Mouse (Mus musculus) intestine, embryonic 15.5 days (tissue): ENCODE measurements at regions not wholly inside any gene's neighbourhood (a gene's known extent, or its start where the extent isn't known, plus 50 kb on each side); places are given as distances from the start of the nearest gene placed in this dataset.
"Not testable (repeated sequence)": the region's sequence is repeated elsewhere in the genome, so short reads cannot be mapped to it uniquely, and the experiment has no call there.

ENCODE experiments used
- ATAC-seq: fragments of 200-750 bp; cut with Nextera tagmentation; 2 replicates; pipeline ENCODE4 v1.8.0; 2017; ENCODE audit warnings: moderate TSS enrichment, moderate library complexity
- H3K27ac ChIP-seq: fragments of 300-500 bp; sonication (generic); 2 replicates; pipeline ENCODE4 v1.5.1; 2015; ENCODE audit warnings: mild to moderate bottlenecking, inconsistent platforms
- H3K27me3 ChIP-seq: fragments of 300-500 bp; sonication (generic); replicated peaks from 2 replicates; pipeline ENCODE4 v1.6.1; 2015; ENCODE audit warnings: inconsistent platforms
- H3K36me3 ChIP-seq: fragments of 300-500 bp; sonication (generic); 2 replicates; pipeline ENCODE4 v1.6.1; 2015; ENCODE audit warnings: inconsistent platforms
- H3K4me1 ChIP-seq: fragments of 300-500 bp; sonication (generic); replicated peaks from 2 replicates; pipeline ENCODE4 v1.6.1; 2015; ENCODE audit warnings: inconsistent platforms
- H3K4me2 ChIP-seq: fragments of 300-500 bp; sonication (generic); replicated peaks from 2 replicates; pipeline ENCODE4 v1.6.1; 2015; ENCODE audit warnings: mild to moderate bottlenecking, inconsistent platforms
- H3K4me3 ChIP-seq: fragments of 300-500 bp; sonication (generic); replicated peaks from 2 replicates; pipeline ENCODE4 v1.5.1; 2015; ENCODE audit warnings: inconsistent platforms
- H3K9ac ChIP-seq: fragments of 300-500 bp; sonication (generic); 2 replicates; pipeline ENCODE4 v1.6.1; 2015; ENCODE audit warnings: inconsistent platforms
- H3K9me3 ChIP-seq: fragments of 300-500 bp; sonication (generic); 2 replicates; pipeline ENCODE4 v1.6.1; 2016; ENCODE audit warnings: inconsistent platforms
- WGBS: fragments of 180-500 bp; shearing (Covaris S2); methylation state at CpG from one replicate; pipeline ENCODE4 v1.1.7; 2015; 5-methylcytosine and 5-hydroxymethylcytosine counted together

GRCm38 (mm10) chr15:53984006-53984405 lies 99.3 kb downstream of the Gm7489 start:
- H3K27me3 ChIP-seq, H3K27ac ChIP-seq, H3K9me3 ChIP-seq, H3K4me2 ChIP-seq, H3K36me3 ChIP-seq, H3K9ac ChIP-seq, ATAC-seq, H3K4me1 ChIP-seq, H3K4me3 ChIP-seq: not testable (repeated sequence)
- WGBS, result 89% methylated on average over 15 of the region's 15 CpGs

DNA sequence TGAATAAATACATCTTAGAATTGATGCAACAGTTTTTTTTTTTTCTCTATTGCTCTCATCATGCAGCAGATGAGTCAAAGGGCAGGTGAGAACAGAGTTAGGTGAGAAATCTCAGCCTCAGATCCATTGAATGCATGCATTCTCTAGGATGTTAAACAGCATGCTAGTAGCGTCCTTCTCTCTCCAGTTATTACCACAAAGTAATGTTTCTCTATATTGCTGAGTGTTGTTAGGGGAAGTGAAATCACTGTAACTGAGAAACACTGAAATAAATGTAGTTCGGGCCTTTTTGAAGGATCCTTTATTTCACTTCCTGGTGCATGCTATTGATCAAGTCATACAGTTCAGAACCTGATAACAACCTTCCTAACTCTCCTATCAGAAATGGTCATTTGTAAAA lies 105.2 kb downstream of the Gm7489 start:
- no peaks in the 10 kb centered on the region for H3K9me3 ChIP-seq
- no peak overlapping the region for H3K4me2 ChIP-seq
- no peak overlapping the region for H3K9ac ChIP-seq
- WGBS, result 75% methylated on average over 2 of the region's 2 CpGs
- no peak overlapping the region for H3K27ac ChIP-seq
- no peak for ATAC-seq
- H3K27me3 ChIP-seq, result no peaks in the 10 kb centered on the region
- no peaks in the 10 kb centered on the region for H3K36me3 ChIP-seq
- no peak overlapping the region for H3K4me3 ChIP-seq
- H3K4me1 ChIP-seq, result no peaks in the 10 kb centered on the region

DNA sequence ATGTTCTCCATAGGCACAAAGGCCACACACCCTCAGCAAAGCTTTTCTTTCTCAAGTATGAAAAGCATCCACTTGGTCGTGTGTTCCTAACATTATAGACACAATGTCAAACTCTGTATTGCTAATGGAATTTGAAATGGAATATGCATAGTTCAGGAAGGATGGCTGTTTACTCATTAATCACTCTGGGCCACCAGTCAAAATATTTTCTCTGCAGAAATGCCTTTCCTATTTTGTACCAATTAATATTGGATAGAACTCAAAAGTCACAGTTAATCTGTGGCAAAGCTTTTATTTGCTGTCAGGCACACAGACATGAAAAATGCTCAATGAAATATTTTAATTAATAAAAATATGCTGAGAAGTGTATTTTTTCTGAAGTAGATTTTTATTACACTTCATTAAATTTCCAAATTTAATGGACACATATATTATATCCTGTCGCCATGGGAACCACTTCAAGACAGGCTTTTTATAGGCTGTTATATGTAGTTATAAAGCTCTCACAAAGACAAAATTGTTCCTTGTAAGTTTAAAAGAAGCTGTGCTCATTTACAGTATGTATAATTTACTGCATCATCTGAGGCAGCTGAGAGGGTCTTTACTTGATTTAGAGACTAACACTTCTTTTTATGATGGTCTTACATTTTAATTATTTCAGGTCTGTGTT lies 110.6 kb downstream of the Gm7489 start:
- Histone ChIP-seq H3K9ac (no peak overlapping the region), H3K36me3 (no peaks in the 10 kb centered on the region), H3K4me3 (no peak overlapping the region), H3K9me3 (no peaks in the 10 kb centered on the region), H3K4me2 (no peak overlapping the region), H3K27me3 (no peaks in the 10 kb centered on the region), H3K27ac (no peak overlapping the region), H3K4me1 (no peaks in the 10 kb centered on the region)
- WGBS, result 70% methylated on average over 2 of the region's 2 CpGs
- no peak for ATAC-seq

GRCm38 (mm10) chr15:53998600-53999290 lies 114.0 kb downstream of the Gm7489 start:
- no peaks in the 10 kb centered on the region for H3K4me1 ChIP-seq
- no peak overlapping the region for H3K4me2 ChIP-seq
- 92% methylated on average over 6 of the region's 6 CpGs for WGBS
- no peak overlapping the region for H3K9ac ChIP-seq
- no peaks in the 10 kb centered on the region for H3K27me3 ChIP-seq
- no peak overlapping the region for H3K4me3 ChIP-seq
- H3K9me3 ChIP-seq, result no peaks in the 10 kb centered on the region
- no peaks in the 10 kb centered on the region for H3K36me3 ChIP-seq
- no peak for ATAC-seq
- H3K27ac ChIP-seq, result no peak overlapping the region

GRCm38 (mm10) chr15:54033756-54034155 lies 149.1 kb downstream of the Gm7489 start:
- no peak overlapping the region for H3K9ac ChIP-seq
- no peaks in the 10 kb centered on the region for H3K4me1 ChIP-seq
- H3K4me3 ChIP-seq, result no peak overlapping the region
- H3K27ac ChIP-seq, result no peak overlapping the region
- no peak for ATAC-seq
- H3K4me2 ChIP-seq, result no peak overlapping the region
- WGBS, result 89% methylated on average over 5 of the region's 5 CpGs
- no peaks in the 10 kb centered on the region for H3K9me3 ChIP-seq
- no peaks in the 10 kb centered on the region for H3K36me3 ChIP-seq
- no peaks in the 10 kb centered on the region for H3K27me3 ChIP-seq

GRCm38 (mm10) chr15:54050711-54051110 lies 166.0 kb downstream of the Gm7489 start:
- Histone ChIP-seq H3K4me2 (no peak overlapping the region), H3K9ac (no peak overlapping the region), H3K4me3 (no peak overlapping the region), H3K4me1 (no peaks in the 10 kb centered on the region), H3K9me3 (no peaks in the 10 kb centered on the region), H3K36me3 (no peaks in the 10 kb centered on the region), H3K27ac (no peak overlapping the region), H3K27me3 (no peaks in the 10 kb centered on the region)
- no peak for ATAC-seq
- WGBS, result 81% methylated on average over 2 of the region's 2 CpGs

DNA sequence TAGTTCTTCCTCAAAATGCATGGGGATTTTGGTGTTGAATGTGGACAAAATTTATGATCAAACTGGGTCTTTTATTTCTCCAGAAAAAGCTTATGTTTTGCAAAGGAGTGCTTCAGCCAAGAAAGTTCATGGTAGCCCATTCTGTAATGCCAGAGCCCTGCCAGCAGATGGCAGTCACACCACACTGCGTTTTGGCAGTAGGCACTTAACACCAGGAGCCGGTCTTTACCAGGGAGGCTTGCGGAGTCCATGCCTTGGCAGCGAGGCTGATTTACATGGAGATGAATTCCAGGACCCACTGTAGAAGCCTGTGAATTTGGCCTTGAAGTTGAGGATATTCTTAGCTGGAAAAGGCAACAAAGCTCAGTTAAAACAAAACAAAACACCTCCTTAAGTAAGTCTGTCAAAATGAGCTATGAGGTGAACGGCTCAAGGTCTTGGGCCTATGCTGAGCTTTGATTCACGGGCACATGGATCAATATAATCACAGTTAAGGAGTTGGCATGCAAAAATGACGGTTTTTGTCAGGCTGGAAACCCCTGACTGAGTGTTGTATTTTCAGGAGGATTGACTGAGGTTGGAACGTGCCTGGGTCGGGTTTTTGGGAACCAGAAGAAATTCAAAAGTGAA lies 185.4 kb downstream of the Gm7489 start:
- no peaks in the 10 kb centered on the region for H3K27me3 ChIP-seq
- no peak overlapping the region for H3K27ac ChIP-seq
- ATAC-seq, result peak; percentile 73
- 25% methylated on average over 9 of the region's 9 CpGs for WGBS
- no peaks in the 10 kb centered on the region for H3K36me3 ChIP-seq
- no peaks in the 10 kb centered on the region for H3K9me3 ChIP-seq
- H3K4me1 ChIP-seq, result no peaks in the 10 kb centered on the region
- H3K9ac ChIP-seq, result no peak overlapping the region
- H3K4me2 ChIP-seq, result no peak overlapping the region
- H3K4me3 ChIP-seq, result no peak overlapping the region

GRCm38 (mm10) chr15:54071732-54072131 lies 187.0 kb downstream of the Gm7489 start:
- H3K4me2 ChIP-seq, result peak overlapping the region; percentile 6; the same call in 1 of the 2 replicates
- no peak for ATAC-seq
- H3K27ac ChIP-seq, result peak overlapping the region; percentile 27; the same call in 1 of the 2 replicates
- no peaks in the 10 kb centered on the region for H3K4me1 ChIP-seq
- no peaks in the 10 kb centered on the region for H3K27me3 ChIP-seq
- no peak overlapping the region for H3K9ac ChIP-seq
- WGBS, result 35% methylated on average over 8 of the region's 8 CpGs
- no peaks in the 10 kb centered on the region for H3K9me3 ChIP-seq
- no peak overlapping the region for H3K4me3 ChIP-seq
- no peaks in the 10 kb centered on the region for H3K36me3 ChIP-seq

GRCm38 (mm10) chr15:54091301-54091700 lies 206.6 kb downstream of the Gm7489 start:
- no peak overlapping the region for H3K27ac ChIP-seq

GRCm38 (mm10) chr15:54092386-54092785 lies 207.7 kb downstream of the Gm7489 start:
- Histone ChIP-seq H3K9ac (no peak overlapping the region), H3K27me3 (no peaks in the 10 kb centered on the region), H3K4me2 (no peak overlapping the region), H3K4me1 (no peaks in the 10 kb centered on the region), H3K4me3 (no peak overlapping the region), H3K36me3 (no peaks in the 10 kb centered on the region), H3K9me3 (no peaks in the 10 kb centered on the region), H3K27ac (no peak overlapping the region)
- 74% methylated on average over 3 of the region's 3 CpGs for WGBS
- ATAC-seq, result no peak

More at GRCm38 (mm10) chr15:54091301-54091700, 206.6 kb downstream of the Gm7489 start:
- Histone ChIP-seq H3K9ac (no peak overlapping the region), H3K4me1 (no peaks in the 10 kb centered on the region), H3K36me3 (no peaks in the 10 kb centered on the region), H3K27me3 (no peaks in the 10 kb centered on the region), H3K9me3 (no peaks in the 10 kb centered on the region), H3K4me3 (no peak overlapping the region), H3K4me2 (no peak overlapping the region)
- WGBS, result 43% methylated on average over 1 of the region's 1 CpGs
- ATAC-seq, result peak; percentile 25; the same call in 1 of the 2 replicates

DNA sequence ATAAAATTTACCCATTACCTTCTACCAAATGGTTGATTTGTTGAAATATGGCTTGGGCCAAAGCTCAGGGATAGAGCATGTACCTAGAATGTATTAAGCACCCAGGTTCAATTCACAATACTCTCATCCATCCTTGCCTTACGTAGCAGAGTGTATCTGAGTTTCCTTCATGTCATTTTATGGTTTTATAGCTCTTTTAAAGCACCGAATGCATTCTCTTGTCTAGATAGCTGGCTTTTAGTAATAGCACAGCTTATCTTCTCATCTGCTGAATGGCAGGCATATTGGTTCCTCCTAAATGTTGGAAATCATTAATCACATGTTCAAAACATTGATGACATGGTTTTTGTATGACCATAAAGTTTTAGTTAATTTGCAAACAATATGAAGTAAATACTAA lies 212.8 kb downstream of the Gm7489 start:
- no peaks in the 10 kb centered on the region for H3K27me3 ChIP-seq
- no peak overlapping the region for H3K4me3 ChIP-seq
- H3K4me1 ChIP-seq, result no peaks in the 10 kb centered on the region
- WGBS, result 37% methylated on average over 2 of the region's 2 CpGs
- H3K9me3 ChIP-seq, result no peaks in the 10 kb centered on the region
- no peak overlapping the region for H3K9ac ChIP-seq
- peak; percentile 61; the same call in 1 of the 2 replicates for ATAC-seq
- no peaks in the 10 kb centered on the region for H3K36me3 ChIP-seq
- H3K4me2 ChIP-seq, result no peak overlapping the region
- no peak overlapping the region for H3K27ac ChIP-seq

DNA sequence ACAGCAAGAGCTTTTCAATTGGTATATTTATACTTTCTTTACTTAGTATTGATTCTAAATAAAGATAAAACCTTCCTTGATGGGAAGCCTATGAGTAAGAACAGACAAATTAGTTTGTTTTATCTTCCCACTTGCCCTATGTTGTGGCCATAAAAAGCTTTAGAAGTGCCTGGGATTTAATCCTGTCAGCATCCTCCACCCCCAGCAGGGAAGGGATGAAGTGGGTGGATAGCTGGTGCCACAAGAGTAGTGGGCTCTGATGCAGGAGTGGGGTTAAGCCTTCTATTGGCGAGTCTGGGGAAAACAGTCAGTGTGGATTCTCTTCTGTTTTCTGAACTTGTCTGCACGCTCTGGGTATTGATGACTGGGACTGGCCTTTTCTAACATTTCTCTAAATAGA lies 227.7 kb downstream of the Gm7489 start:
- no peak overlapping the region for H3K9ac ChIP-seq
- H3K4me1 ChIP-seq, result no peaks in the 10 kb centered on the region
- 64% methylated on average over 2 of the region's 2 CpGs for WGBS
- no peaks in the 10 kb centered on the region for H3K9me3 ChIP-seq
- no peaks in the 10 kb centered on the region for H3K36me3 ChIP-seq
- no peak overlapping the region for H3K27ac ChIP-seq
- no peak overlapping the region for H3K4me3 ChIP-seq
- ATAC-seq, result no peak
- no peak overlapping the region for H3K4me2 ChIP-seq
- no peaks in the 10 kb centered on the region for H3K27me3 ChIP-seq
